Mouse (Mus musculus) hindbrain, embryonic 16.5 days (tissue): Measurements from ENCODE around the gene Fzd9. TPM values are rescaled to one million over a fixed set of nuclear protein-coding genes. Genes with fewer than 3 reads are reported as not detected.
"Not testable (repeated sequence)": the region's sequence is repeated elsewhere in the genome, so short reads cannot be mapped to it uniquely, and the experiment has no call there.

Experiments used
- ATAC-seq: fragments of 200-750 bp; cut with Nextera tagmentation; 2 replicates; pipeline ENCODE4 v1.8.0; 2017; ENCODE audit warnings: moderate TSS enrichment, moderate library complexity
- H3K27ac ChIP-seq: fragments of 300-500 bp; sonication (generic); 2 replicates; pipeline ENCODE4 v1.5.1; 2014; ENCODE audit warnings: low read depth, mild to moderate bottlenecking, control low read depth, low read length, moderate library complexity
- H3K27me3 ChIP-seq: fragments of 300-500 bp; sonication (generic); replicated peaks from 2 replicates; pipeline ENCODE4 v1.6.1; 2014; ENCODE audit warnings: low read length; ENCODE audit not compliant: control insufficient read depth, insufficient read depth
- H3K36me3 ChIP-seq: fragments of 300-500 bp; sonication (generic); 2 replicates; pipeline ENCODE4 v1.6.1; 2014; ENCODE audit warnings: mild to moderate bottlenecking, low read length, moderate library complexity, mixed read lengths; ENCODE audit not compliant: control insufficient read depth, insufficient read depth
- H3K4me1 ChIP-seq: fragments of 300-500 bp; sonication (generic); 2 replicates; pipeline ENCODE4 v1.6.1; 2014; ENCODE audit warnings: low read depth, low read length; ENCODE audit not compliant: control insufficient read depth, insufficient read depth
- H3K4me2 ChIP-seq: fragments of 300-500 bp; sonication (generic); 2 replicates; pipeline ENCODE4 v1.6.1; 2014; ENCODE audit warnings: mild to moderate bottlenecking, low read length, control low read depth, moderate library complexity
- H3K4me3 ChIP-seq: fragments of 300-500 bp; sonication (generic); 2 replicates; pipeline ENCODE4 v1.5.1; 2014; ENCODE audit warnings: mild to moderate bottlenecking, low read length, control low read depth, moderate library complexity
- H3K9ac ChIP-seq: fragments of 300-500 bp; sonication (generic); 2 replicates; pipeline ENCODE4 v1.6.1; 2014; ENCODE audit warnings: low read depth, mild to moderate bottlenecking, control low read depth, low read length, moderate library complexity
- H3K9me3 ChIP-seq: fragments of 300-500 bp; sonication (generic); 2 replicates; pipeline ENCODE4 v1.6.1; 2014; ENCODE audit warnings: mild to moderate bottlenecking, low read length, moderate library complexity; ENCODE audit not compliant: control insufficient read depth
- WGBS: fragments of 180-500 bp; shearing (Covaris S2); extraction: QIAGEN DNeasy Blood & Tissue Kit; methylation state at CpG from one replicate; pipeline ENCODE4 v1.1.7; 2014; 5-methylcytosine and 5-hydroxymethylcytosine counted together
- polyA plus RNA-seq: library from polyadenylated mRNA; unstranded; fragments of >200 nt; fragmentation: Nextera tagmentation; extraction: Ambion mirVana; gene quantifications from 2 replicates; pipeline ENCODE4 v1.2.1, GENCODE M21; 2015

The Fzd9 gene
- polyA plus RNA-seq, 1 experiment from 2014 or later = 21.3 TPM

- H3K9me3 ChIP-seq = no peaks in the 10 kb centered on the region
- H3K27ac ChIP-seq = no peak overlapping the region
- H3K9ac ChIP-seq = no peak overlapping the region
- no peaks in the 10 kb centered on the region; the same call in 1 of the 2 replicates for H3K4me1 ChIP-seq
- H3K4me3 ChIP-seq = no peak overlapping the region
- no peak for ATAC-seq
- no peaks in the 10 kb centered on the region for H3K27me3 ChIP-seq
- no peak overlapping the region for H3K4me2 ChIP-seq
- H3K36me3 ChIP-seq = peaks cover 52% of the 10 kb centered on the region
- 78% methylated on average over 12 of the region's 12 CpGs for WGBS
Observed at GRCm38 (mm10) chr5:135242136-135242535, 8.9 kb downstream of the Fzd9 start.

- H3K4me3 ChIP-seq = no peak overlapping the region
- H3K4me1 ChIP-seq = no peaks in the 10 kb centered on the region; the same call in 1 of the 2 replicates
- H3K27ac ChIP-seq = no peak overlapping the region
- H3K9ac ChIP-seq = no peak overlapping the region
- peaks cover 52% of the 10 kb centered on the region for H3K36me3 ChIP-seq
- H3K4me2 ChIP-seq = no peak overlapping the region
- ATAC-seq = no peak
- WGBS = 75% methylated on average over 1 of the region's 1 CpGs
- H3K9me3 ChIP-seq = no peaks in the 10 kb centered on the region
- no peaks in the 10 kb centered on the region for H3K27me3 ChIP-seq
Observed at GRCm38 (mm10) chr5:135241474-135241873, 9.6 kb downstream of the Fzd9 start.

DNA sequence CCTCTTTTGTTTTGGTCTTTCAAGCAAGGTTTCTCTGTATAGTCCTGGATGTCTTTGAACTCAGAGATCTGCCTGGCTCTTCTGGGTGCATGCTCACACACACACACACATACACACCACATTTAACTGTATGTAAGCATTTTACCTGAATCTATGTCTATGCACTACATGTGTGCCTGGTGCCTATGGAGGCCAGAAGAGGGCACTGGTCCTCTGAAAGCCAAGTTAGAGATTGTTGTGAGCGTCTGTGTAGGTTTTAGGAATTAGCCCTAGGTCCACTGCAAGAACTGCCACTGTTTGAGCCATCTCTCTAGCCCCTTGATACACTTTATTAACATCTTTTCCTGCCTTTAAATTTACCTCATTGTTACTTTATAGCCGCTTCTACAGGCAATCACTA, 12.2 kb downstream of the Fzd9 start:
- no peak overlapping the region for H3K4me2 ChIP-seq
- H3K9ac ChIP-seq = no peak overlapping the region
- no peaks in the 10 kb centered on the region for H3K4me1 ChIP-seq
- ATAC-seq = no peak
- H3K4me3 ChIP-seq = no peak overlapping the region
- WGBS = 81% methylated on average over 2 of the region's 2 CpGs
- no peak overlapping the region for H3K27ac ChIP-seq
- H3K36me3 ChIP-seq = peaks cover 48% of the 10 kb centered on the region
- no peaks in the 10 kb centered on the region for H3K9me3 ChIP-seq
- H3K27me3 ChIP-seq = no peaks in the 10 kb centered on the region

- Histone ChIP-seq H3K27ac (no peak overlapping the region), H3K4me3 (no peak overlapping the region), H3K36me3 (peaks cover 48% of the 10 kb centered on the region), H3K9me3 (no peaks in the 10 kb centered on the region), H3K4me1 (no peaks in the 10 kb centered on the region), H3K27me3 (no peaks in the 10 kb centered on the region), H3K9ac (no peak overlapping the region), H3K4me2 (no peak overlapping the region)
- 23% methylated on average over 2 of the region's 2 CpGs for WGBS
- no peak for ATAC-seq
Observed at GRCm38 (mm10) chr5:135236571-135236970, 14.5 kb downstream of the Fzd9 start.

GRCm38 (mm10) chr5:135233166-135233920, 17.7 kb downstream of the Fzd9 start:
- no peak overlapping the region for H3K4me2 ChIP-seq
- no peaks in the 10 kb centered on the region for H3K4me1 ChIP-seq
- ATAC-seq = no peak
- H3K9ac ChIP-seq = no peak overlapping the region
- no peak overlapping the region for H3K4me3 ChIP-seq
- no peaks in the 10 kb centered on the region for H3K27me3 ChIP-seq
- H3K27ac ChIP-seq = no peak overlapping the region
- 94% methylated on average over 8 of the region's 8 CpGs for WGBS
- peaks cover 57% of the 10 kb centered on the region for H3K36me3 ChIP-seq
- no peaks in the 10 kb centered on the region for H3K9me3 ChIP-seq

- no peak for ATAC-seq
- no peak overlapping the region for H3K4me2 ChIP-seq
- no peak overlapping the region for H3K27ac ChIP-seq
- H3K36me3 ChIP-seq = peaks cover 58% of the 10 kb centered on the region
- no peak overlapping the region for H3K9ac ChIP-seq
- WGBS = 90% methylated on average over 4 of the region's 4 CpGs
- no peaks in the 10 kb centered on the region for H3K9me3 ChIP-seq
- no peaks in the 10 kb centered on the region for H3K4me1 ChIP-seq
- H3K27me3 ChIP-seq = no peaks in the 10 kb centered on the region
- H3K4me3 ChIP-seq = no peak overlapping the region
Observed at GRCm38 (mm10) chr5:135230186-135230585, 20.8 kb downstream of the Fzd9 start.

DNA sequence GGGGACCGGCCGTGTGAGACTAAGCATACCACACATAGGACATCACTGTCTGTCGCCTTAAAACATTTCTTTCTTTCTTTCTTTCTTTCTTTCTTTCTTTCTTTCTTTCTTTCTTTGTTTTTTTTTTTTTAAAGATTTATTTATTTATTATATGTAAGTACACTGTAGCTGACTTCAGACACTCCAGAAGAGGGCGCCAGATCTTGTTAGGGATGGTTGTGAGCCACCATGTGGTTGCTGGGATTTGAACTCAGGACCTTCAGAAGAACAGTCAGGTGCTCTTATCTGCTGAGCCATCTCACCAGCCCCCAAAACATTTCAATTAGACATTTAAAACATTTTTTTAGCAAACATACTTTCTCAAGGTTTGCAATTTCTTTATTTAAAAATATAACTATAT, 25.2 kb downstream of the Fzd9 start:
- peaks cover 47% of the 10 kb centered on the region for H3K36me3 ChIP-seq
- not testable (repeated sequence) for H3K9me3 ChIP-seq, H3K27ac ChIP-seq, H3K4me1 ChIP-seq, ATAC-seq, H3K27me3 ChIP-seq, H3K4me3 ChIP-seq, H3K9ac ChIP-seq, H3K4me2 ChIP-seq
- WGBS = 93% methylated on average over 4 of the region's 4 CpGs

- no peak overlapping the region for H3K27ac ChIP-seq
- H3K27me3 ChIP-seq = no peaks in the 10 kb centered on the region
- WGBS = 94% methylated on average over 3 of the region's 3 CpGs
- H3K9ac ChIP-seq = no peak overlapping the region
- H3K4me3 ChIP-seq = no peak overlapping the region
- ATAC-seq = no peak
- H3K9me3 ChIP-seq = no peaks in the 10 kb centered on the region
- peaks cover 39% of the 10 kb centered on the region for H3K36me3 ChIP-seq
- no peak overlapping the region for H3K4me2 ChIP-seq
- no peaks in the 10 kb centered on the region for H3K4me1 ChIP-seq
Observed at GRCm38 (mm10) chr5:135224169-135224568, 26.9 kb downstream of the Fzd9 start.

DNA sequence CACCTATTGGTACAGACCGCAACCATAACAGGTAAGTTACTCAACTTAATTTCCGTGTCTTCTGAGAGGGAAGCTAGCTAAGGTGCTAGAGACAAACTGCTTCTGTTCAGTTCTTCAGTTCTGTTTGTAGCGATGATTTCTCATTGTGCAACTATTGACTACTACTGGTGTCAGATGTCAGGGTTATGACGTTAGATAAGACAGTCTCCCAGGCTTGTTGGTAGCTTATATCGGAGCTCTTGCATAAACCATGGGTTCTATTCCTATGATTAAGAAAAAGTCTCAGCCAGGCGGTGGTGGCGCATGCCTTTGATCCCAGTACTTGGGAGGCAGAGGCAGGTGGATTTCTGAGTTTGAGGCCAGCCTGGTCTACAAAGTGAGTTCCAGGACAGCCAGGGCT, 29.0 kb downstream of the Fzd9 start:
- no peak overlapping the region for H3K4me3 ChIP-seq
- H3K27ac ChIP-seq = no peak overlapping the region
- 94% methylated on average over 7 of the region's 7 CpGs for WGBS
- H3K9ac ChIP-seq = no peak overlapping the region
- no peaks in the 10 kb centered on the region for H3K27me3 ChIP-seq
- H3K4me1 ChIP-seq = no peaks in the 10 kb centered on the region
- H3K36me3 ChIP-seq = peaks cover 47% of the 10 kb centered on the region
- H3K4me2 ChIP-seq = no peak overlapping the region
- no peak for ATAC-seq
- H3K9me3 ChIP-seq = no peaks in the 10 kb centered on the region
